Mouse (Mus musculus) hindbrain, embryonic 13.5 days (tissue): ENCODE results near the gene Dact3. TPM values are rescaled to one million over a fixed set of nuclear protein-coding genes. Genes with fewer than 3 reads are reported as not detected.

Experiments
- ATAC-seq: fragments of 200-750 bp; cut with Nextera tagmentation; 2 replicates; pipeline ENCODE4 v1.8.0; 2017; ENCODE audit warnings: moderate TSS enrichment; ENCODE audit not compliant: low FRiP score
- H3K27ac ChIP-seq: fragments of 300-500 bp; sonication (generic); 2 replicates; pipeline ENCODE4 v1.5.1; 2015; ENCODE audit warnings: inconsistent platforms, mild to moderate bottlenecking, moderate library complexity
- H3K27me3 ChIP-seq: fragments of 300-500 bp; sonication (generic); 2 replicates; pipeline ENCODE4 v1.6.1; 2015; ENCODE audit warnings: mild to moderate bottlenecking, inconsistent platforms
- H3K36me3 ChIP-seq: fragments of 300-500 bp; sonication (generic); 2 replicates; pipeline ENCODE4 v1.6.1; 2015; ENCODE audit warnings: mild to moderate bottlenecking, inconsistent platforms
- H3K4me1 ChIP-seq: fragments of 300-500 bp; sonication (generic); replicated peaks from 2 replicates; pipeline ENCODE4 v1.6.1; 2015; ENCODE audit warnings: inconsistent platforms
- H3K4me2 ChIP-seq: fragments of 300-500 bp; sonication (generic); 2 replicates; pipeline ENCODE4 v1.6.1; 2015; ENCODE audit warnings: inconsistent platforms, mild to moderate bottlenecking, moderate library complexity
- H3K4me3 ChIP-seq: fragments of 300-500 bp; sonication (generic); 2 replicates; pipeline ENCODE4 v1.5.1; 2015; ENCODE audit warnings: mild to moderate bottlenecking, inconsistent platforms
- H3K9ac ChIP-seq: fragments of 300-500 bp; sonication (generic); 2 replicates; pipeline ENCODE4 v1.6.1; 2015; ENCODE audit warnings: mild to moderate bottlenecking, inconsistent platforms
- H3K9me3 ChIP-seq: fragments of 300-500 bp; sonication (generic); 2 replicates; pipeline ENCODE4 v1.6.1; 2016; ENCODE audit warnings: inconsistent platforms
- WGBS: fragments of 180-500 bp; shearing (Covaris S2); methylation state at CpG from one replicate; pipeline ENCODE4 v1.1.7; 2015; 5-methylcytosine and 5-hydroxymethylcytosine counted together
- polyA plus RNA-seq: library from polyadenylated mRNA; unstranded; fragments of >200 nt; fragmentation: Nextera tagmentation; extraction: Ambion mirVana; gene quantifications from 2 replicates; pipeline ENCODE4 v1.2.1, GENCODE M21; 2015

Dact3 gene
- polyA plus RNA-seq, 1 experiment from 2014 or later, result 2.8 TPM

DNA sequence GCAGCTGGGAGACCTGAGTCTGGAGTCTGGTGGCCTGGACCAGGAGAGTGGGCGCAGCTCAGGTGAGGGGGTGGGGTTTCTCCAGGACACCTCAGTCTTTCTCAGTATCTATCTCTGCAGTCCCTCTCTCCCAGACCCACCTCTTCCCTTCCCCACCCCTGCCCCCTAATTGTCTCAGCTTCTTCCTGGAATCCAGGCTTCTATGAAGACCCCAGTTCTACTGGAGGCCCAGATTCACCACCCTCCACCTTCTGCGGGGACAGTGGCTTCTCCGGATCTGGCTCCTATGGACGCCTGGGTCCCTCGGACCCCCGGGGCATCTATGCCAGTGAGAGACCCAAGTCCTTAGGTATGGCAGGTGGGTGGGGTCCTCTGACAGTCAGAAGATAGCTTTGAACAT lies 8.0 kb downstream of the Dact3 start:
- no peak overlapping the region for H3K4me2 ChIP-seq
- H3K9me3 ChIP-seq, result no peaks in the 10 kb centered on the region
- H3K4me3 ChIP-seq, result no peak overlapping the region
- H3K27ac ChIP-seq, result no peak overlapping the region
- H3K36me3 ChIP-seq, result peaks cover 72% of the 10 kb centered on the region
- ATAC-seq, result no peak
- WGBS, result 92% methylated on average over 6 of the region's 6 CpGs
- H3K9ac ChIP-seq, result no peak overlapping the region
- peaks cover 59% of the 10 kb centered on the region for H3K27me3 ChIP-seq
- peaks cover 12% of the 10 kb centered on the region for H3K4me1 ChIP-seq

DNA sequence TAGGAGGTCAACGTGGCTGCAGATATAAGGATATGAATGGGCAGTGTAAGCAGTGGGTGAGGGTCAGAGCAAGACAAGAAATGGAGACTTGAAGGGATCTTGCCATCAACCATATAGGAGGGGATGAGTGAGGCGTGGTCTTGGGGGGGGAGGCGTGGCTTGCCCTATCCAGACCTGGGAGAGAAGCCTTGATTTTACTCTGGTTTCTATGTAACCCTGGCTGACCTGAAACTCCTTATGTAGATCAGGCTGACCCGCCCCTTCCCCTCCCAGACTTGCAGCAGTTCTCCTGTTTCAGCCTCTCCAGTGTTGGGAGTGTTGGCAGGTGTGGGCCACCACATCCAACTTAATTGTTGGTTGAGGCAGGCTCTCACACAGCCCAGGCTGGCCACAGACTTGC lies 9.2 kb downstream of the Dact3 start:
- H3K4me3 ChIP-seq, result no peak overlapping the region
- peaks cover 12% of the 10 kb centered on the region for H3K4me1 ChIP-seq
- peaks cover 69% of the 10 kb centered on the region for H3K27me3 ChIP-seq
- H3K9me3 ChIP-seq, result no peaks in the 10 kb centered on the region
- no peak overlapping the region for H3K9ac ChIP-seq
- peaks cover 62% of the 10 kb centered on the region for H3K36me3 ChIP-seq
- no peak overlapping the region for H3K4me2 ChIP-seq
- no peak overlapping the region for H3K27ac ChIP-seq
- 61% methylated on average over 4 of the region's 4 CpGs for WGBS
- no peak for ATAC-seq

DNA sequence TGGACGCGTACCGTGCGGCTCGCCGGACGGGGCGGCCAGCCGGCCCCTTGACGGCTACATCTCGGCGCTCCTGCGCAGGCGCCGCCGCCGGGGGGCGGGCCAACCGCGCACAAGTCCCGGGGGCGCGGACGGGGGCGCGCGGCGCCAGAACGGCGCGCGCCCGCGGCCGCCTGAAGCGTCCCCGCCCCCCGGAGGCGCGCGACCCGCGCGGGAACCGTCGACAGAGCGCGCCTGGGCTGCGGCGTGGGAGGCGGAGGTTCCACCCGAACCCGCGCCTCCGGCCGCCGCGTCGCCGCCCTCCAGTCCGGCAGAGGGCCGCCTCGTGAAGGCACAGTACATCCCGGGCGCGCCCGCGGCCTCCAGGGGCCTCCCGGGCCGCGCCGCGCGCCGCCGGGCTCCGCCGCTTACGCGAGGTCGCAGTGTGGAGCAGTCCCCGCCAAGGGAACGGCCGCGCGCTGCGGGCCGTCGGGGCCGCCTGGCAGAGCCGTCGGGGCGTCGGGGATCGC lies 10.2 kb downstream of the Dact3 start:
- peak overlapping the region; percentile 31 for H3K4me3 ChIP-seq

DNA sequence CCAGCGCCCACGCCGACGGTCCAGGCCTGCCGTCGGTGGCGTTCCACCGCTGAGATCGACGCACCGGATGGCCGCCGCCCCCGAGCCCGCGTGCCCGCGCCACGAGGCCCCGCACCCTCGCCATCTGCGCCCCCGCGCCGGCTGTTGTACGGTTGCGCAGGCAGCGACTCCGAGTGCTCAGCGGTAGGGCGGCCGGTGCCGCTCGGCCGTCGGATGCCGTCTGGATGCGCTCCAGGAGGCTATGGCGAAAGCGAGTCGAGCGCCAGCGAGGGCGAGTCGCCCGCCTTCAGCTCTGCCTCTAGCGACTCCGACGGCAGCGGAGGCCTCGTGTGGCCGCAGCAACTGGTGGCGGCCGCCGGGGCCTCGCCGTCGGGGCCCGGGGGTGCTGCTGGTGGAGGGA lies 10.8 kb downstream of the Dact3 start:
- WGBS, result 39% methylated on average over 58 of the region's 59 CpGs
- Histone ChIP-seq H3K4me2 (0 out of 2 replicates have a peak overlapping the region, but pooled peaks have one; percentile 35), H3K27me3 (peaks cover 84% of the 10 kb centered on the region), H3K27ac (no peak overlapping the region), H3K9me3 (no peaks in the 10 kb centered on the region), H3K4me1 (peaks cover 4% of the 10 kb centered on the region), H3K4me3 (peak overlapping the region; percentile 31), H3K36me3 (peaks cover 60% of the 10 kb centered on the region), H3K9ac (no peak overlapping the region)
- no peak for ATAC-seq

More for the DNA sequence above, 10.2 kb downstream of the Dact3 start:
- Histone ChIP-seq H3K27ac (no peak overlapping the region), H3K4me2 (peak overlapping the region; percentile 35; the same call in 1 of the 2 replicates), H3K36me3 (peaks cover 60% of the 10 kb centered on the region), H3K4me1 (peaks cover 6% of the 10 kb centered on the region), H3K27me3 (peaks cover 78% of the 10 kb centered on the region), H3K9me3 (no peaks in the 10 kb centered on the region), H3K9ac (no peak overlapping the region)
- ATAC-seq, result 0 out of 2 replicates have a peak, but pooled peaks have one; percentile 30
- 14% methylated on average over 82 of the region's 95 CpGs for WGBS

DNA sequence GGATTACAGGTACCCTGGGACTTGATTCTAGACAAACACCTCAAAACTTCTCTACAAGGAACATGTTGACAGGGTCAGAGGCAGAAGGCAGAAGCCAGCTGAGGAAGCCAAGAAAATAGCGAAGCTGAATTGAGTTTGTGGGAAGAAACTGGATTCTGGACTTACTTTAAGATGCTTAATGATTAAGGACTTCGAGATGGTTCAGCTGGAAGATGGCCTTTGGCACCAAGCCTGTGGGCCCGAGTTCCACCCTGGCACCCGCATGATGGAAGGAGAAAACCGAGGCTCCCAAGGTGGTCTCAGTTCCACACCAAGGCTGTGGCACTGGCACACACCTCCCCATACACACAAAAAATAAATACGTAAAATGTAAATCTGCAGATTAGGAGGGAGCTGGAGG lies 15.4 kb downstream of the Dact3 start:
- peak overlapping the region; percentile 60 for H3K4me2 ChIP-seq
- H3K27me3 ChIP-seq, result peaks cover 80% of the 10 kb centered on the region

DNA sequence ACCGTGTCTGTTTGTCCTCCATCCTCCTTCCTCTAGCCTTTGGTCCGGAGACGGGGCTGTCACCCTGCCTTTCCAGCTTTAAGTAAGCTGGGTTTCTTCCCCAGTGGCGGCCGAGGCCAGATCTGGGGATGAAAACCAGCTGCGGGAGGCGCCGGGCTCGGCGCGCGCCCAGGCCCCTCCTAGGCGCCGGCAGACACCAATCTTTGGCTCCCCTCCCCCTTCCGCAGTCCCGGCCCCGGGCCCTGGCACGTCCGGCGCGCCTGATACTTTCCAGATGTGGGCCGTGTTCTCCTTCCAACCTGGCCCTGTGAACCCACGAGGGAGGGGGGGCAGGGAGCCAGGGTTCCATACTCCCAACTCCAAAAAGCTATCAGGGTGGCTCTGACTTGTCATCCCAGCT lies 15.8 kb downstream of the Dact3 start:
- ATAC-seq, result no peak
- H3K9me3 ChIP-seq, result no peaks in the 10 kb centered on the region
- H3K36me3 ChIP-seq, result peaks cover 17% of the 10 kb centered on the region
- H3K9ac ChIP-seq, result no peak overlapping the region
- H3K4me1 ChIP-seq, result peaks cover 35% of the 10 kb centered on the region
- H3K4me2 ChIP-seq, result peak overlapping the region; percentile 60
- H3K4me3 ChIP-seq, result no peak overlapping the region
- H3K27ac ChIP-seq, result peak overlapping the region; percentile 23; the same call in 1 of the 2 replicates
- 3% methylated on average over 15 of the region's 23 CpGs for WGBS
- peaks cover 76% of the 10 kb centered on the region for H3K27me3 ChIP-seq

More for the DNA sequence above, 15.4 kb downstream of the Dact3 start:
- H3K27ac ChIP-seq, result peak overlapping the region; percentile 23; the same call in 1 of the 2 replicates
- peaks cover 21% of the 10 kb centered on the region for H3K36me3 ChIP-seq
- ATAC-seq, result no peak
- no peak overlapping the region for H3K9ac ChIP-seq
- no peak overlapping the region for H3K4me3 ChIP-seq
- WGBS, result 43% methylated on average over 6 of the region's 6 CpGs
- no peaks in the 10 kb centered on the region for H3K9me3 ChIP-seq
- H3K4me1 ChIP-seq, result peaks cover 35% of the 10 kb centered on the region

DNA sequence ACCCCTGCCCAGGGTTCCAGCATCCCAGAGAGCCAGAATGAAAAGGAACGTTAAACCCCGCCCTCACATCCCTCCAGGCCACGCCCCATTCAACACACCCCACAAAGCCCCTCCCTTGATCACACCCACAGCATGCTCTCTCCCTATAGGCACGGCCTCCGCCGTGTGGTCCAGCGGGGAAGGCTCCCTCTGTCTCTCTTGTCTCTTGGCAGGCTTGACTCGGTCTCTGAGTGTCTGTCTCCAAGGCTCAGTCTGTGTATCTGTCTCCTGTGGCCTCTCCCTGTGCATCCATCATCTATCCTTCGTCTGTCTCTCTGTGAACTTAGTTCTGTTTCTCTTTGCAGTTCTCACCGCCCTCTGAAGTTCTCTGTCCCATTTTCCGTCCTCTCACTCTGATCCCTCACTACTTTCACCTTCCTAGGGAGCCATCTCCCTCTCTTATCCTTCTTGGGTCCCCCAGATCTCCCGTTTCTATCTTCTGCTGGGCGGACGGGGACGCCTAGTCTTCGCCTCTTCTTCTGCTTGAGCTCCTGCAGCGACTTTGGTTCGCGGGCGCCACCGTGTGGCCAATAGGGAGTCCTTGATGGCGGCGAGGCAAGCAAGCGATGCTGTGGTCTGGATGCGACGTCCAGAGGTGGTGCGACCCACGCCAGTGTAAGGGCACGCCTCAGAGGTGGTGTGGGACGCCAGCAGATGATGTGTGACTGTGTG lies 16.7 kb downstream of the Dact3 start, which contains the start of gene Gng8:
Gene Gng8, plus strand, starts transcription at position 146 of the 711 bp plus-strand sequence.
- Histone ChIP-seq H3K9me3 (no peaks in the 10 kb centered on the region), H3K4me3 (peak within 1 kb of the TSS; percentile 29), H3K27me3 (peaks cover 68% of the 10 kb centered on the region), H3K27ac (peak within 1 kb of the TSS; percentile 40; the same call in 1 of the 2 replicates), H3K4me1 (peaks cover 35% of the 10 kb centered on the region), H3K4me2 (peak within 1 kb of the TSS; percentile 60), H3K9ac (0 out of 2 replicates have a peak within 1 kb of the TSS, but pooled peaks have one; percentile 49), H3K36me3 (peaks cover 9% of the 10 kb centered on the region)
- ATAC-seq, result peak; percentile 62
- WGBS, result under 1% methylated on average over 30 of the region's 30 CpGs

DNA sequence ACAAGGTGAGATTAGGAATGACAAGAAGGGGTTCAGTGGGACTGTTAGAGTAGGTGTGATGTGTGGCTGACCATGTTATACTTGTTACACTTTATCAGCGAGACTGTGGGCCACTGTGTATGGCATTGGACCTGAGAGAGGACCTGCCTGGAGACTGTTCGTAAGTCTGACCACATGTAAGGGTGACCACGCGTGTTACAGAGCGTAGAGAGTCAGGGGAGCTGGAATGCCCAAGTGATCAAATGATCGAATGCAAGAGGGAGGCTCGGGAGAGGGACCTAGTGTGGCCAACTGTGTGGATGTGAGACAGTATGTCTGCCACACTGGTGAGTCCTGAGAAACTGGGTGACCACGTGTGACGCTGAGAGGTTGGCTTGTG lies 17.2 kb downstream of the Dact3 start:
- Histone ChIP-seq H3K36me3 (peaks cover 3% of the 10 kb centered on the region), H3K27ac (no peak overlapping the region), H3K27me3 (peaks cover 62% of the 10 kb centered on the region), H3K9ac (no peak overlapping the region), H3K4me3 (peak overlapping the region; percentile 5), H3K9me3 (no peaks in the 10 kb centered on the region), H3K4me2 (peak overlapping the region; percentile 60; the same call in 1 of the 2 replicates), H3K4me1 (peaks cover 35% of the 10 kb centered on the region)
- peak; percentile 4; the same call in 1 of the 2 replicates for ATAC-seq
- WGBS, result 43% methylated on average over 9 of the region's 9 CpGs

DNA sequence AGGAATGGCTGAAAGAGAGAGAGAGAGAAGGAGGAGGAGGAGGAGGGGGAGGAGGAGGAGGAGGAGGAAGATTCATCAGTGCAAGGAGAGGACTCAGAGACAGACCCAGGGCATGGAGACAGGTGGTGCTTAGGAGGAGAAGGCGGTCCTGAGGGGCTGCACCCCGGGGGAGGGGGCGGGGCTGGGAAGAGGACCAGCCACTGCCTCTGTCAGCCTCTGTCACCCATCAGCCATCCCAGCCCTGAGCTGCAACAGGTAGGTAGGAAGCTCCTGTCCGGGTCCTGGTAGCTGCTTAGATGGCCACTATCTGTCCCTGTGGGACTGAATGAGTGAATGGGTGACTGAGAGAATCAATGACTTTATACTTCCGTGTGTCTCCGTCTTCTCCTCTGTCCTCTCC lies 18.5 kb downstream of the Dact3 start:
- peaks cover 50% of the 10 kb centered on the region for H3K27me3 ChIP-seq
- H3K9ac ChIP-seq, result no peak overlapping the region
- no peaks in the 10 kb centered on the region for H3K9me3 ChIP-seq
- H3K4me1 ChIP-seq, result peaks cover 35% of the 10 kb centered on the region
- 0 out of 2 replicates have a peak overlapping the region, but pooled peaks have one; percentile 4 for H3K4me2 ChIP-seq
- WGBS, result 6% methylated on average over 6 of the region's 6 CpGs
- H3K36me3 ChIP-seq, result no peaks in the 10 kb centered on the region
- no peak for ATAC-seq
- no peak overlapping the region for H3K4me3 ChIP-seq
- H3K27ac ChIP-seq, result no peak overlapping the region

DNA sequence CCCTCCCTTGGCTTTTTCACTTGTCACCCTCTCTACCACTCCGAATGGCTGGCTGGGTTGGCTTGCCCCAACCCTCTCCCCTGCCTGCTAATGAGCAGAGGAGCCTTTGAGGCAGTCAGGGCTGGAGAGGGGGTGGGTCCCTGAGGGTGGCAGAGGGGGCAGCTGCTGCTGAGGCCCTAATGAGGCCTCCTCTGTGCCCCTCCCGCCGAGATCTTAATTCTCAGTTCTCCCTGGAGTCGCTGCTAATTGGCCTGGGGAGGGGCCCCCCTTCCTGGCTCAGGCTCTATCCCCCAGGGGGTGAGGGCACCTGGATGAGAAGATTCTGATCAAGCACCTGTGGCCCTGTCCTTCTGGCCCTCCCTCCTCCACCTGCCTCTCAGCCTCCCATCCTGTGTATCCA lies 19.2 kb downstream of the Dact3 start:
- H3K36me3 ChIP-seq, result no peaks in the 10 kb centered on the region
- no peak for ATAC-seq
- peak overlapping the region; percentile 35; the same call in 1 of the 2 replicates for H3K9ac ChIP-seq
- no peak overlapping the region for H3K27ac ChIP-seq
- peak overlapping the region; percentile 53 for H3K4me2 ChIP-seq
- WGBS, result 0% methylated on average over 4 of the region's 4 CpGs
- H3K4me3 ChIP-seq, result no peak overlapping the region
- peaks cover 45% of the 10 kb centered on the region for H3K27me3 ChIP-seq
- no peaks in the 10 kb centered on the region for H3K9me3 ChIP-seq
- peaks cover 36% of the 10 kb centered on the region for H3K4me1 ChIP-seq

DNA sequence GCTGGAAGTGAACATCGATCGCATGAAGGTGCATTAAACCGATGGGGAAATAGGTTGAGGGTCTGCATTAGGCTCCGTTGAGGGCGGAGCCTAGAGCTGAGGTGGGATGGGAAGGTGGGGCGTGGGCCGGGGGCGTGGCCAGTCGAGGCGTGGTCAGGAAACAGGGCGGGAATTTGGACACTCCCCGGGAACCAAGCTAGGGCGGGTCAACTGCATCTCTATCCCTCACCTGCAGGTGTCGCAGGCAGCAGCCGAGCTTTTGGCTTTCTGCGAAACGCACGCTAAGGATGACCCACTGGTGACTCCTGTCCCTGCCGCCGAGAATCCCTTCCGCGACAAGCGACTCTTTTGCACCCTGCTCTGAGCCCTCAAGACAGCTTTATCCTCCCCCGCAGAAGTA lies 19.9 kb downstream of the Dact3 start:
- WGBS, result under 1% methylated on average over 24 of the region's 24 CpGs
- Histone ChIP-seq H3K4me3 (peak overlapping the region; percentile 23), H3K36me3 (no peaks in the 10 kb centered on the region), H3K4me1 (peaks cover 42% of the 10 kb centered on the region), H3K9me3 (no peaks in the 10 kb centered on the region), H3K27me3 (peaks cover 38% of the 10 kb centered on the region), H3K9ac (peak overlapping the region; percentile 35; the same call in 1 of the 2 replicates), H3K27ac (no peak overlapping the region), H3K4me2 (peak overlapping the region; percentile 53)
- ATAC-seq, result peak; percentile 51

DNA sequence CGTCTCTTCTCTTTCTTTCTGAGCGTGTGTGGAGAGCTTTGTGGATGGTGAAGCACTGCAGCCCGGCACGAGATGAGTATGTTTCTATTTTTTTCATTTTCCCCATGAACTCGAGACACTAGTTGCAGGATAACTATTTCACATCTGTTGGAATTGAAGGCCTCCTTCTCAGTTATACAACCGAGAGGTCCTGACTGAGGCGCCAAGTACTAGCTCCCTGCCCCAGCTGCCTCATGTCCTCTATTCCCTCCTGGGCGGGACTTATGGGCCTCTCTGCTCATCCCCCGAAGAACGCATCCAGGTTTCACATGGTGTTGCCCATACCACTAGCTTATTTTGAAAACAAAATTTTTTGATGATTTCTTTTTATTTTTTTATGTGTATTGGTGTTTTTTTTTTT lies 20.4 kb downstream of the Dact3 start:
- peak overlapping the region; percentile 29; the same call in 1 of the 2 replicates for H3K9ac ChIP-seq
- peaks cover 47% of the 10 kb centered on the region for H3K4me1 ChIP-seq
- peak overlapping the region; percentile 23 for H3K4me3 ChIP-seq
- peaks cover 34% of the 10 kb centered on the region for H3K27me3 ChIP-seq
- ATAC-seq, result no peak
- no peak overlapping the region for H3K27ac ChIP-seq
- H3K36me3 ChIP-seq, result no peaks in the 10 kb centered on the region
- no peaks in the 10 kb centered on the region for H3K9me3 ChIP-seq
- peak overlapping the region; percentile 53 for H3K4me2 ChIP-seq
- 28% methylated on average over 10 of the region's 10 CpGs for WGBS
